Mouse (Mus musculus) thymus, postnatal 0 days (tissue): ENCODE measurements around the gene Hepacam. TPM values are rescaled to one million over a fixed set of nuclear protein-coding genes. Genes with fewer than 3 reads are reported as not detected.

Experiments
- DNase-seq: peaks from one replicate; pipeline ENCODE4 v3.0.0-alpha.2; 2015; ENCODE audit warnings: low spot score
- polyA plus RNA-seq: library from polyadenylated mRNA; unstranded; fragments of >200 nt; fragmentation: Nextera tagmentation; extraction: Ambion mirVana; gene quantifications from 2 replicates; pipeline ENCODE4 v1.2.1, GENCODE M21; 2015

Gene Hepacam
- polyA plus RNA-seq, 1 experiment from 2014 or later, result 0.10 TPM

DNA sequence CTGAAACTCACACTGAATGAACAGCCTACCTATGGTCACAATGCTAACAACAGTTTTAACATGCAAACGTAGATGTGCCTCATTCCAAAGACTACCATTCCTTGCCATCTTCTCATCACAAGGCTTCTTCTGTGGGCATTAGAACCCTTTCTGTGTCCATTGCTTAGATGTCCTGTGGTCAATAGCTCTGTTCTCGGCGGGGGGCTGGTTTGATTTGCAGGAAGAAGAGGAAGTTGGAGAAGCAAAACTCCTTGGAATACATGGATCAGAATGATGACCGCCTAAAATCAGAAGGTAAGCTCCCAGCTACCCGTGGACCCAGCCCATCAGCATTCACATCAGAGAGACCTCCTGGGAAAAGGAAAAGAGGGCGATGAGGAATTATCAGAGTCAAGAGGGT is 16.0 kb downstream of the Hepacam start:
- no peak for DNase-seq

DNA sequence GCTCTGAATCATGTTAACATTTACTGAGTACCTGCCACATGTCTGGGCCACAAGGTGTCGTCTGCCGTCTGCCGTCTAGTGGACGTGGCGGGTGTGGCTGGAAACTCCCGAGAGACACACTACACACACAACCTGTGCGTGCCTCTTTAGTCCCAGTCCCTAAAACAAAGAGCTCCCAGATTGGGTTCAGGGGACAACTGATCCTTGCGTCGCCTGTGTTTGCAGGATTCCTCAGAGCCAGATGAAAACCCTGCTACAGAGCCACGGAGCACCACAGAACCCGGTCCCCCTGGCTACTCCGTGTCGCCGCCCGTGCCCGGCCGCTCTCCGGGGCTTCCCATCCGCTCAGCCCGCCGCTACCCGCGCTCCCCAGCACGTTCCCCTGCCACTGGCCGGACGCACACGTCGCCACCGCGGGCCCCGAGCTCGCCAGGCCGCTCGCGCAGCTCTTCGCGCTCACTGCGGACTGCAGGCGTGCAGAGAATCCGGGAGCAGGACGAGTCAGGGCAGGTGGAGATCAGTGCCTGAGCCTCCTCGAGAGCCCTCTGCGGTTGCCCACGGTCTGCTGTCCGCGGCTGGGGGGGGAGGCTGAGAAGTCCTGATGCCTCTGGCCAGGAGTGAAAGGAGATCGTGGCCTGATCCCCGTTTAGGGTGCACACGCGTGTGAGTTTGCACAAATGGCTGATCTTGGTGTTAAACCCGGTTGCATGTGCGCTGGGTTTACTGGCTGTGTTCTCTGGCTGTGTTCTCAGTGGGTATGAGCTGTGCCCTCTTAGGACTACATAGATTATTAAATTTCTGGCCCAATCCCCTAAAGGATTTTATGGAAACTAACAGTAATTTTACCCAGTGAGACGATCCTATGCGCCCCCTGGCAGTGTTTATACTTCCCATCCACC is 17.4 kb downstream of the Hepacam start:
- DNase-seq, result no peak

- DNase-seq, result no peak
These were observed 23.7 kb downstream of the Hepacam start for GRCm38 (mm10) chr9:37390891-37391290.

GRCm38 (mm10) chr9:37392071-37392470 is 24.9 kb downstream of the Hepacam start:
- DNase-seq, result no peak

DNA sequence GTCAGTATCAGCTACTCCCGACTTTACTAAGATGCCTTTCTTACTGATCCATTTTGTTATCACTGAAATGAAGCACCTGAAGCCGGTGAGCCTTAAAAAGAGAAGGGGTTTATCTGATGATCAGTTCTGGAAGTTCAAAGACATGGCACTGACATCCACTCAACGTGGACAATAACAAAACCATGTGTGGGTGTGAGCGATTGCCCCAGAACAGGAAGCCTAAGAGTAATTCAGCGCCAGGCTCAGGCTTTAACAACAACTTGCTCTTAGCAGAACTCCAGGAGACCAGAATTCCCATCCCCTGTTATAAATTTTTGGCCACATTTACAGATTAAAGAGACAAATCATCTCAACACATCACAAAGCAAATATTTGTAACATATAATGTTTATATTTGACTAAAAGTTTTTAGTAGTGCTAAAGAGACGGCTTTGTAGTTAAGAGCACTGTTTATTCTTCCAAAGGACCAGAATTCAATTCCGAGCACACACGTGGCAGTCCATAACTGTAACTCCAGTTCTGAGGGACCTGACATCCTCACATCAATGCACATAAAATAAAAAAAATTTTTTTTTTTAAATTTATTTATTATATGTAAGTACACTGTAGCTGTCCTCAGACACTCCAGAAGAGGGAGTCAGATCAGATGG is 26.5 kb downstream of the Hepacam start:
- DNase-seq, result no peak

DNA sequence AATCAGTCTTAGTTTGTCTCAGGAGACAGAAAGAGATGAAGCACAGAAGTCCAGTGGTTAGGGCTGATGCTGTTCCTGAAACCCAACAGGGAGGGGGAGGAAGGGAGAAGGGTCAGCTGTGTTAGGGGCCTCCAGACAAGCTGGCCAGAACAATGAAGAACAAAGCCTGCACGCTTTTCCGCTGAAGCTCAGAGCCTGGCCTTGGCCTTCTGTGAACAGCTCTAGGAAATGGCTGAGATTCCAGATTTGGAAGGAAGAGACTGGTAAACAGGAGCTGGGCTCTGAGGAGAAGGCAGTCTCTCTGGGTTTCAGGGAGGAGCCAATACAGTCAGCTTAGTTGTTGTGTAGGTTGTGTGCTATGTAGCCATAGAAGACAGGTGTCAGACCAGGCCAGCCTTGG is 33.4 kb downstream of the Hepacam start:
- no peak for DNase-seq

- DNase-seq, result no peak
These were observed 34.7 kb downstream of the Hepacam start, which contains the start of gene Robo4 for GRCm38 (mm10) chr9:37401802-37402201. Gene Robo4 (plus strand): TSS chr9:37401897.

- no peak for DNase-seq
These were observed 35.4 kb downstream of the Hepacam start for GRCm38 (mm10) chr9:37402501-37402900.

- no peak for DNase-seq
These were observed 35.9 kb downstream of the Hepacam start for GRCm38 (mm10) chr9:37403011-37403410.

- DNase-seq, result peak; percentile 46
These were observed 39.2 kb downstream of the Hepacam start for GRCm38 (mm10) chr9:37406372-37406771.

DNA sequence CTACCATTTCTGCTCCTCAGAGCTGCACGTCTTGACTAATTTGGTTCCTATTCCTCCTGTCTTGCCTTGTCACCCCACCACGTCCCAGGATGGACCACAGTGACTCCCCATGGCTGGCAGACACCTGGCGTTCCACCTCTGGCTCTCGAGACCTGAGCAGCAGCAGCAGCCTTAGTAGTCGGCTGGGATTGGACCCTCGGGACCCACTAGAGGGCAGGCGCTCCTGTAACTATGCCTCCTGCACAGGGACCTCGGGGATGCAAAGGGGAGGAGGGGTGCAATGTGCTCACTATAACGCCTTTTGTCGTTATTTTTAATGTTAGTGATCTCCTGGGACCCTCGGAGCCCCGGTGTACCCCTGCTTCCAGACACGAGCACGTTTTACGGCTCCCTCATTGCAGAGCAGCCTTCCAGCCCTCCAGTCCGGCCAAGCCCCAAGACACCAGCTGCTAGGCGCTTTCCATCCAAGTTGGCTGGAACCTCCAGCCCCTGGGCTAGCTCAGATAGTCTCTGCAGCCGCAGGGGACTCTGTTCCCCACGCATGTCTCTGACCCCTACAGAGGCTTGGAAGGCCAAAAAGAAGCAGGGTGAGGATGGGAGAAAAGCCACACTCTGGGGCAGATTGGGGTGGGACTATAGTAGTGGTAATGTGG is 40.8 kb downstream of the Hepacam start:
- DNase-seq, result no peak

- DNase-seq, result no peak
These were observed 42.7 kb downstream of the Hepacam start for GRCm38 (mm10) chr9:37409698-37410445.

DNA sequence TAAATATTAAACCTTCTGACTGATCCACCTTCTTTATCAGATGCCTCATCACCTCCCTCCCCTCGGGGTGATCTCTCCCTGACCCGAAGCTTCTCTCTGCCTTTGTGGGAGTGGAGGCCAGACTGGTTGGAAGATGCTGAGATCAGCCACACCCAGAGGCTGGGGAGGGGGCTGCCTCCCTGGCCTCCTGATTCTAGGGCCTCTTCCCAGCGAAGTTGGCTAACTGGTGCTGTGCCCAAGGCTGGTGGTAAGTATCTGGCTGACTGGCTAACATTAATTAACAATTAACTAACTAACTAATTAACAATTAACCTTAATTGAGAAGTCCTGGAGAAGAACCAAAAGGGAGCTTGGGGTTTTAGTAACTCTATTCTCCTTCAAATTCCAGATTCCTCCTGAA is 45.8 kb downstream of the Hepacam start:
- no peak for DNase-seq

- no peak for DNase-seq
These were observed 47.5 kb downstream of the Hepacam start for GRCm38 (mm10) chr9:37414666-37415065.

GRCm38 (mm10) chr9:37418791-37419190 is 51.6 kb downstream of the Hepacam start:
- no peak for DNase-seq

DNA sequence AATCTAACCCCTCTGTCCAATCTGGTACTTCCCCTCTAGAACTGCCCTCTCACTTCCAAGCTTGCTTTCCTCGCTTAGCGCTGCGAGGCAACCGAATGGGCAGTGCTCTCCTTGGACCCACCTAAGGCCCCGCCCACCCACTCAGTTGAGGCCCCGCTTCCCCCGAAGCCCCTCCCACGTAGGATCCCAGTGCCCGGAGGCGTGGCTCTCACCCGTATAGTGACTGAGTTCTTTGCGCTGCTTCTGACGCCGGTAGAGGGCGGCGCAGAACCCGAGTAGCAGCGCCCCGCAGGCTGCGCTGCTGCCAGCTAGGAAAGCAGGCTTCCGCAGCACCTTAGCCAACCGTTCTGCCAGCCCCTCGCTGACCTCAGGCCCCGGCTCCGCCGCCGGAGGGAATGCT is 53.5 kb downstream of the Hepacam start:
- peak; percentile 89 for DNase-seq

GRCm38 (mm10) chr9:37421239-37421638 is 54.1 kb downstream of the Hepacam start:
- peak; percentile 46 for DNase-seq

- DNase-seq, result no peak
These were observed 62.2 kb downstream of the Hepacam start for GRCm38 (mm10) chr9:37429326-37429725.

DNA sequence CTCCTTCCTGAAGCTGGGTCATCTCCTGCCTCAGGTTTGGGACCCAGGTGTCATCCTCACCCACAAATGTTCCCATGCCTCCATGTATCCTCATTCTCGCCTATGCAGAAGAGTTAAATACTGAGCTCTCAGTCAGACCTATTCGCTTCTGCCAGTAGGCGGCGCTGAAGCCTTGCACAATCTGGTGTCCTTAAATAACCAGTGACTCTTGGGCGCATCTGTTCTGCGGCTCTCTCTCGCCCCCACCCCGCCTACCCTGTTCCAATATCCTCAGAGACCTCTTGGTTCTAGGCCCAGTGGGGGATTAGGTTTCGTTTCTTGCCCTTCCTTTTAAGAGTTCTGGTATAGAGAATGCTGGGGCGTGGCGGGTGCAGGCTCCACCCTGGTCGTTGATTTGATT is 63.4 kb downstream of the Hepacam start:
- DNase-seq, result peak; percentile 87

GRCm38 (mm10) chr9:37432026-37432666 is 65.0 kb downstream of the Hepacam start:
- DNase-seq, result no peak
